Mouse (Mus musculus): ENCODE data around the gene Ankrd27.

Gene Ankrd27

GRCm38 (mm10) chr7:35646317-35647081, 60.5 kb downstream of the Ankrd27 start:
- peak; percentile 32 for DNase-seq

DNA sequence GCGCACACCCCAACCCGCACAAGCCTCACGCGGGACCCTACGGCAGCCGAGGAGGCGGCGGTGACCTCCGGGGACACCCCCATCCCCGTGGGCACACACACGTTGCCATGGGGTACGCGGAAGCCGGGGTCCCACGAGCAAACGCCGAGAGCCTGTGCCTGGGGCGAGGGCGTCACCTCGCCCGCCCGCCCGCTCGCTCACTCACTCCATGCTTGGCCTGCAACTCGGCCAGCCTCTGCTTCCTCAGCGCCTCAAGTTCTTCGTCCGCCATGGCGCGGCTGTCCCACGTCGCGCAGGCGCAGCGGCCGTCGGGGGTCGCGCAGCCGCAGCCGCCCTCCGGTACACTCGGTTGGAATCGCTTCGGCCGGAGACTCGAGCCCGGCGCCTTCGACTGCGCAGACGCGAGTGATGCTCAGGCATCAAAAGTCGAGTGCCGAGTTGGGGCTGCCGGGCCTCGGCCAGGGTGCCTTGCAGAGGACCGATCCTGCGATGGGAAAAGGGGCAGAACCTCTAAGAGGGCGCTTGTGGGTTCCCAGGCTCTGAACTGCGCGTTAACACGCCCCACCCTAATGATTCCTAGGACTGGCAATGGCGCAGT, 61.2 kb downstream of the Ankrd27 start, which contains the start of gene Pdcd5:
Pdcd5 (minus strand) TSS at position 421 of the 598 bp plus-strand sequence.
- DNase-seq, result peak; percentile 99

- DNase-seq, result no peak
Observed at GRCm38 (mm10) chr7:35648239-35649069, 62.4 kb downstream of the Ankrd27 start.

DNA sequence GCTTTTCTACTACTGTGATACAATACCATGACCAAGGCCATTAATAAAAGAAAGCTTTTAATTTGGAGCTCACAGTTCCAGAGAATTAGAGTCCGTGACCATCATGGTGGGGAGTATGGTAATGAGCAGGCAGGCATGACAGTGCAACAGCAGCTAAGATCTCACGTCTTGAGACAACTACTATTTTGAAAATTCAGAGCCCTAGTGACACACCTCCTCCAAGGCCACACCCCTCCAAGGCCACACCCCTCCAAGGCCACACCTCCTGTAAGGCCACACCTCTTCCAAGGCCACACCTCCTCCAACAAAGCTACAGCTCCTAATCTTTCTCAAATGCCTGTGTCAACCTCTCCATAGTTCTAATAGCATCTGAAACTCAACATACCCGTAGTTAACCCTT, 63.0 kb downstream of the Ankrd27 start:
- DNase-seq, result no peak

DNA sequence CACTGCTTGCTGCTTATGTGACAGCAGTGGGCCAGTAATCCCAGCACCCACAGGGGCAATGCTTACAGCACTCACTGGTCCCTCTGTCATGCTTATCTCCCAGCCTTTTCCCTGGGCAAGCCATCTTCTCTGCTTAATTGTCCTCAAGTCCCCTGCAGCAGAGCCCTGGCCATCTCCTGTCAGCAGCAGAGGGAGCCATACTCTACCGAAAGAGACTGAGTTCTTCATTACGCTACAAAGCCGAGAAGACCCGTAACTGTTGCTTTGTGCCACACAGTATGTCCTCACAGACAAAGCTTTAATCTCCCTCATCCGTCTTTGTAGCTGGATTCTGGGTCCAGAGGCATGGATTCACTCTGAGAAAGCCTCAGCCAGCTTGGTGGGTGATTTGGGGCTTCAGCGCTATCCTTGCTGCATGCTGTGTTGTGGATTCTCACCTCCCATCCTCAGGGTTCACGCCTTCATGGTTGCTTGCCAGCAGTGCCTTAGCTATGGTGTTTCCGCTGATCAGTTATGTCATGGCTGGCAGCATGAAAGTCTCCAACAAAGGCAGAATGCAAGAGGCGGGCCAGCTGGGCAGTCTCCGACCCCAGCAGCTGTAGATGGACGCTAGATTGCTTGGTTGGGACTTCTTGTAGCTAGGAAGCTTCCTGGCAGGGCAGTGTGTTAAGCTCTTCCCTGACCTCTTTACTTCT, 64.8 kb downstream of the Ankrd27 start:
- peak; percentile 45 for DNase-seq

DNA sequence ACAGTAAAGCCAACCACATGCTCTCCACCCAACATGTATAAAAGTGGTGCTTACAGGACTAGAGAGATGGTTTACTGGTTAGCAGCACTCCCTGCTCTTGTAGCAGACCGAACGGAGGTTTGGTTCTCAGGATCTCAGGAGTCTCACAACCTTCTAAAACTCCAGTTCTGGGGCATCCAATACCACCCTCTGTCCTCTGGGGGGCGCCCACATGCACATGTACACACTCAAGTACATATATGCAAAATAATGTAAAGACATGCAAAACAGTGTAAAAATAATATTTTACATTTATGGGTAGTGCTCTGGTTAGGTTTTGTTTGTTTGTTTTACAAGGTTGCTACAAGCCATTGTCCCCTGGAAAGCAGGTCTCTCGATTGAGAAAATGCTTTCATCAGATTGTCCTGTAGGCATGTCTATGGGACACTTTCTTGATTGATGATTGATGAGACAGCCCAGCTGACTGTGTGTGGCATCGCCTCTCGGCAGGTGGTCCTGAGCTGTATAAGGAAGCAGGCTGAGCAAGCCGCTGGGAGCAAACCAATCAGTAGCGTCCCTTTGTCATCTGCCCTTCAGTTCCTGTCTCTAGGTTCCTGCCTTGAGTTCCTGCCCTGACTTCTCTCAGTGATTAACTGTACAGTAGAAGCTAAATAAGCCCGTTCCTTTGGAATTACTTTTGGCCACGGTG, 65.7 kb downstream of the Ankrd27 start:
- DNase-seq, result no peak

- no peak for DNase-seq
Observed at GRCm38 (mm10) chr7:35657829-35658228, 71.8 kb downstream of the Ankrd27 start.

DNA sequence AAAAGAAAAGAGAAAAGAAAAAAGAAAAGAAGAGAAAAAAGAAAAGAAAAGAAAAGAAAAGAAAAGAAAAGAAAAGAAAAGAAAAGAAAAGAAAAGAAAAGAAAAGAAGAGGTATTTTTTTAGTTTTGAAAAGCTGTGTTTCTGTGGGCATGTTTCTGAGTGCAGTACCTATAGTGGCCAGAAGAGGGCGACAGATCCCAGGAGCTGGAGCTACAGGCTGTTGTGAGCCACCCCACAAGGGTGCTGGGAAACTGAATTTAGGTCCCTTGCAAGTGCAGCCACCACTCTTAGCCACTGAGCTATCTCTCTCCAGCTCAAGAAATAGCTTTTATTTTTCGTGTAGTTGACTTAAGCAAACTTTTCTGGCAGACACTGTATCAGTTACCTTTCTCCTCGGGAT, 73.1 kb downstream of the Ankrd27 start:
- DNase-seq, result peak; percentile 28

DNA sequence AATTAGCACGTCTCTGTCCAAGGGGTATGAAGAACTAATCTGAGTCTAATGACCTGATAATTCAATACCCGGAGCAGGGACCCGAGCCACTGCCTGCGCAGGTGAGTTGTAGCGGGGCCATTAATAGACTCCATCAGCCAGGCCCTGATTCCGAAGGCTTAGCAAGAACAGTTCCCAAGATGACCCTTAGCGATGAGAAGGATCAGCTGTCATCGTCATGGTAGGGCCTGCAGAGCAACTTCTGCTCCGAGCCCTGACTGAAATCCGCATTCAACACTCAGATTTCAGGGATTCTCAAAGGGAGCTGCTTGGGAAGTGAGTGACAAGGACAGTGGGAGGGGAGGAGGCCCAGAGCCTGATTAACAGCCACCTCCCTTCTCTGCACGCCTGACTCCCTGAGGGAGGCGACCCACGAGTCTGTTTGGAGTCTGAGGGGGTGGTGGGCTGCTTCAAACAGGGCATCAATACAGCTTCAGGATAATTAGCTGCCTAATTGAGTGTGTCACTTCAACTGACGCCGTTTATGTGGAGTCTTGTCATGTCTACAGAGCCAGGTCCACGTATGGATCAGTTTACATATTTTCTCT, 77.8 kb downstream of the Ankrd27 start:
- DNase-seq, result no peak

GRCm38 (mm10) chr7:35668066-35669041, 82.3 kb downstream of the Ankrd27 start:
- DNase-seq, result no peak

DNA sequence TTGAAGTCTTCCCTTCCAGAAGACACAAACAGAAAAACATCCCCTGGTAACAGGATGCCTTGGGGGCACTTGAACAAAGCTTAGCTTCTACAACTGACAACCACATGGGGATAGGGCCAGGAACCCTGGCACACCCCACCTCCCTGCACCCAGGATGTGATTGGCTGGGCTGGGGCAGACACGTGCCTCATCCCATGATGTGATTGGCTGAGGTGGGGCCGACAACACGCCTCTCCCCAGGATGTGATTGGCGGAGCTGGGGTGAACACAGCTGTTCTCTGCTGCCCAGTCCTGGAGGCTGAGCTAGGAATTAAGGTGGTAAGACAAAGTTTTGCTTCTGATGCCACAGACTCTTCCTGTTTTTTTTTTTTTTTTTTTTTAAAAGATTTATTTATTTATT, 92.9 kb downstream of the Ankrd27 start:
- no peak for DNase-seq

DNA sequence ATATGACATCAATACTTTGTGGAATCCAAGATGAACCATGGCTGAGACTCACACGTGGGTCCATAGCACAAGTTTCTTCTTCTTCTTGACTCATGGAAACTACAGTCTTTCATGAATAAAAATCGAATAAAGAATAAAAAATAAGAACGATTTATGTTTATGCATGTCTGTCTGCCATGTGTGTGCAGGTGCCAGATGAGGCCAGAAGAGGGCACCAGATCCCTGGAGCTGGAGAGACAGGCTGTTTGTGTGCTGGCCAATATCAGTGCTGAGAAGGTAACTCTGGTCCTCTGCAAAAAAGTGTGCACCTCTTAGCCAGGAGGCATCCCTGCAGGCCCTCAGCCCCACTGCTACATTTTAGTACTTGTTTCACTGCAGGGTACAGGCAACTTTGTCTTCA, 95.5 kb downstream of the Ankrd27 start:
- DNase-seq, result no peak

GRCm38 (mm10) chr7:35683409-35684122, 97.5 kb downstream of the Ankrd27 start:
- no peak for DNase-seq

DNA sequence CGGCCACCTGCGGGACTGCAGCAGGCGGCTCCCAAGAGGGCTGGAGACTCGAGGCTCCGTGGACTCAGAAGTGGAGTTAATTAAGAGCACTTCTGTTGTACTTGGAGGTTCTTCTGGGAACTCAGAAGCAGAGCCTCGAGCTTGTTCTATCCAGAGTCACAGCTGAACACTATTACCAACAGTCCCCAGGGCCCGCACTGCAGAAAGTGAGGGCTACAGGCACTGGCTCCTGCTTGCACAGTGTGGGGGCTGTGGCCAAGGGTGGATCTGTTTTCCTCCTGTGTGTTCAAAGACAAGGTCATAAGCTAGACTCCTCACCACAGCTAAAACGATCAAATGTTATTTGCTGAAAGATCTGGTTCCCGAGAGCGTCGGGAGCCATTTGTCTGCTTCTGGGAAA, 100.2 kb downstream of the Ankrd27 start:
- no peak for DNase-seq

- DNase-seq, result peak; percentile 66
Observed at GRCm38 (mm10) chr7:35686756-35687155, 100.7 kb downstream of the Ankrd27 start.

DNA sequence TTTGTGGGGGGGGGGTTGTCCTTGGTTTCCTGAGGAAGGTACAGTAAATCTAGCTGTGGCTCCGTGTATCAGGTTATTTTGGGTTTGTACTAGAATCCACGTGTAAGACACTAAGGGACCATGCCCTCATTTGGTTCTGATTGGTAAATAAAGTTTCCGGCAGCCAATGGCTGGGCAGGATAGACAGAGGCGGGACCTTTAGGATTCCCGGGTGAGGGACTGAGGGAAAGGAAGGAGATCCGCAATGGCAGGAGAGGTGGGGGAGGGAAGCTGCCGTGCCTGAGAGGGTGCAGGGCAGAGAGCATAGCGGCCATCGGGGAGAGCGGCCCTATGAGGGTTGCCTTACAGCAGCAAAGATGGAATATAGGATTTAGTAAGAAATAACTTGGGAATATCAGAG, 101.2 kb downstream of the Ankrd27 start:
- DNase-seq, result no peak

DNA sequence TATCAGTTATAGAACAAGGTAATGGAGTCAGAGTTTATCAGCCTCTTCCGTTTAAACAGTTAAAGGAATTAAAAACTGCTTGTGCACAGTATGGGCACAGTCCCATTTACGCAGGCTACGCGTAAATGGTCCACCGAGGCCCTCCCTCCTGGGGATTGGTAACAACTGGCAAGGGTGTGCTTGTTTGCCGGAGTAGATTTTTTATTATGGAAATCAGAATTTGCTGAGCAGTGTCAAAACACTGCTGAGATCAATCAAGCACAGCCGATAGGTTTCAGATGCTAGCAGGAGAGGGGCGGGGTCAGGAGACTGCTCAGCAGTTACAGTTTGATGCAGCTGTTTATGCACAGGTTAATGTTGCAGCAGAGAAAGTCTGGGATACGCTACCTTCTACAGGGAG, 102.2 kb downstream of the Ankrd27 start:
- DNase-seq, result no peak

Measured in right cerebral cortex, postnatal 14 days (tissue).